Mouse (Mus musculus): Measurements from ENCODE around the gene Tsr2.

The Tsr2 gene

DNA sequence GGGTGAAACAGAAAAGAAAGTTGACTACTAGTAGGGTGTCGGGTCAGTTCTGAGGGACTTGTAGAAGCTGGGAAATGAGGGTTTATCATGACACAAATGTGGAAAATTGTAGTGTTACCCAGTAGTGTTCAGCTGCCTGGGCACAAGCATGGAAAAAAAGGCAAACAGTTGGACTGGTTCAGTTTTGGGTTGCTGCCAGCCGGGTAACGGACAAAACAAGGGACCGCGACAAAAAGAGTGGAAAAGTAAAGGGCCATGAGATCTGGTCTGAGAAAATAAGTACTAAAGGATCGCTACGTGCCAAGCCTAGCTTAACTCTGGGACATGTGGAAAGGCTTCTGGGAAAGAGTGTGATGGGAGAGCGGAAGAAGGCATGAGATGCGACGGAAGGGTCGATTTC is 50.0 kb downstream of the Tsr2 start:
- no peak for DNase-seq (ENCODE audit: low spot score)

GRCm38 (mm10) chrX:151045850-151046249 is 50.5 kb downstream of the Tsr2 start, which contains the start of gene Fgd1:
Fgd1 (plus strand) TSS chrX:151046150.
- DNase-seq (ENCODE audit: low spot score) = no peak

DNA sequence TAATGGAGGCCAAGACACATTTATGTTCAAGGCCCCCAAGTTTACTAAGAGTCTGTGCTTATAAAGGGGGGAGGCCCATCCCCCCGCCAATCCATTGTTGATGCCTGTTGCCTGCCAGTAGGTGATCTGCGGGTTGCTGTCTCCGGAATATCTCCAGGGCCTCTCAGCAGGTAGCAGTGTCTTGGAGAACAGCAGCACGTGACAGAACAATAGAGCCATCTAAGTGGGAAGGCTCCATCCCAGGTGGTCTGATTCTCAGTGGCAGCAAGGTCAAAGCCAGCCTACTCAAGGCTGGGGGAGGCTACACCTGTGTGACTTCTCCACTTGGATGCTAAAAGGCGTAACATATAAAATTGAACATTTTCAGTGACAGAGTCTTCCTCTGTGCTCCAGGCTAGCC is 55.1 kb downstream of the Tsr2 start:
- DNase-seq (ENCODE audit: low spot score) = no peak

Measured in spleen, adult 12 weeks (tissue).